ENCODE assay signal across 7 mouse cellular contexts in the genomic region with DNA sequence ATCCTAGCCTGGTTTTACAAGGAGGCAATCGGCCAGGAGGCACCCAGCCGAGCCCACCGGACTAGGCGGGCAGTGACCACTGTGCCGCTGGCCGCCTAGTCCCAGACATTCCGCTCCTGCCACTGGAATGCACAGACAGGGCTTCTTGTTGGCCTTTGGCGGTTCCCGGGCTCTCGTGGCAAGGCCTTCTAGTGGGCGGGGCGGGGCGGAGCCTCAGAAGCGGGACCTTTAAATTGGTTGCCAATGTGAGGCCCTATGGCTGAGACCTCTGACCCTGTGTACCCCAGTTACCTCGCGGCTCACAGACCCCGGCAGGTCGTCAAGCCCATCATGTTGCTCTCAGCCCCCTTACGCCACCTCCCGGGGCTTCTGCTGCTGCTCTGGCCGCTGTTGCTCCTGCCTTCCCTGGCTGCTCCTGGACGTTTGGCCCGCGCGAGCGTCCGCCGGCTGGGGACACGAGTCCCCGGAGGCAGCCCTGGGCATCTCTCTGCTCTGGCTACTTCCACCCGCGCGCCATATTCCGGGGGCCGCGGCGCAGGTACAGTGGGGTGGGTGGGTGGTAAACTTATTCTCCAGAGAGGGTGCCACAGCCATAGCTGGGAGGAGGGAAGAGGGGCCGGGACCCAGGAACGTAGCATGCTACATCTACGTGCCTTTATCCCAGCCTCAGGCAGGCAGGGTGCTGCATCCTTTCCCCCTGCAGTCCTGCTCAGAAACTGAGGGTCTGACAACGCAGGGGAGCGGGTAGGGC. TPM values are rescaled to one million over a fixed set of nuclear protein-coding genes. Genes with fewer than 3 reads are reported as not detected.
DNase-seq lines count a peak whose midpoint lies in the region; ATAC-seq lines count a peak whose summit lies in the region.

A gene (plus strand): TSS at position 216 of the 751 bp plus-strand sequence.

- no peaks in the 10 kb centered on the region for H3K36me3 ChIP-seq in forebrain, embryonic 13.5 days (ENCODE audit: poor library complexity, severe bottlenecking)

- 0 out of 2 replicates have a peak, but pooled peaks cover 4% of the 10 kb centered on the region for H3K27me3 ChIP-seq in forebrain, embryonic 13.5 days

- intact Hi-C loops in heart, postnatal 25 days (cut with DNase I), result no loop called here

- peak within 1 kb of the TSS; percentile 80 for H3K4me2 ChIP-seq in forebrain, embryonic 13.5 days

- peaks cover 11% of the 10 kb centered on the region for H3K4me1 ChIP-seq in forebrain, embryonic 13.5 days

- peak within 1 kb of the TSS; percentile 62 for H3K9ac ChIP-seq in forebrain, embryonic 13.5 days

- DNase-seq in ZHBTc4 (ENCODE audit: low read depth, low spot score), result peak; percentile 84
- DNase-seq in cerebellum, adult 18-20 months, result peak; percentile 38 to 40
- DNase-seq in heart, postnatal 25 days (ENCODE audit: low spot score), result peak; percentile 59
- DNase-seq in kidney, postnatal 36 days, result peak; percentile 85 to 92
- peak; percentile 85 to 87 for DNase-seq in lung, postnatal 4 days
- DNase-seq in right cerebral cortex, postnatal 10 days (ENCODE audit: low spot score in 2 of 2), result peak; percentile 39 to 43

- under 1% methylated on average over 42 of the region's 42 CpGs for WGBS in forebrain, embryonic 13.5 days

- peak; percentile 75 for ATAC-seq in forebrain, embryonic 13.5 days

- peak within 1 kb of the TSS; percentile 42 for H3K4me3 ChIP-seq in forebrain, embryonic 13.5 days

- no peaks in the 10 kb centered on the region for H3K9me3 ChIP-seq in forebrain, embryonic 13.5 days (replicated peaks)

- no peak within 1 kb of the TSS for H3K27ac ChIP-seq in forebrain, embryonic 13.5 days

RNA-seq across cellular contexts. Expression of the gene that starts here (rescaled TPM):
- polyA plus RNA-seq in forebrain, embryonic 13.5 days (2015; fragmentation: Nextera tagmentation; extraction: Ambion mirVana), result 0.09 and 0.25 TPM in 2 replicates
- total RNA-seq in heart, postnatal 25 days (2021), result not detected

Comparison
In these comparisons a context has a peak if more than half of its experiments do, and no peak if none do; other contexts are left out.
1. Peak in ATAC-seq, H3K4me3 ChIP-seq, H3K9ac ChIP-seq and H3K4me2 ChIP-seq in forebrain, embryonic 13.5 days; RNA of the gene not detected or under 1 TPM.
2. Peak in DNase-seq in heart, postnatal 25 days; RNA of the gene not detected or under 1 TPM.